Mouse (Mus musculus) neural tube, embryonic 15.5 days (tissue): ENCODE results near the gene Tgfb1i1. TPM values are rescaled to one million over a fixed set of nuclear protein-coding genes. Genes with fewer than 3 reads are reported as not detected.

Experiments
- ATAC-seq: fragments of 200-750 bp; cut with Nextera tagmentation; 2 replicates; pipeline ENCODE4 v1.8.0; 2017; ENCODE audit warnings: mild to moderate bottlenecking, moderate TSS enrichment, moderate library complexity; ENCODE audit not compliant: low FRiP score
- H3K27ac ChIP-seq: fragments of 300-500 bp; sonication (generic); replicated peaks from 2 replicates; pipeline ENCODE4 v1.5.1; 2015; ENCODE audit warnings: mild to moderate bottlenecking, inconsistent platforms
- H3K27me3 ChIP-seq: fragments of 300-500 bp; sonication (generic); replicated peaks from 2 replicates; pipeline ENCODE4 v1.6.1; 2015; ENCODE audit warnings: inconsistent platforms
- H3K36me3 ChIP-seq: fragments of 300-500 bp; sonication (generic); 2 replicates; pipeline ENCODE4 v1.6.1; 2015; ENCODE audit warnings: inconsistent platforms
- H3K4me1 ChIP-seq: fragments of 300-500 bp; sonication (generic); 2 replicates; pipeline ENCODE4 v1.6.1; 2015; ENCODE audit warnings: inconsistent platforms
- H3K4me2 ChIP-seq: fragments of 300-500 bp; sonication (generic); 2 replicates; pipeline ENCODE4 v1.6.1; 2015; ENCODE audit warnings: inconsistent platforms, mild to moderate bottlenecking, moderate library complexity
- H3K4me3 ChIP-seq: fragments of 300-500 bp; sonication (generic); replicated peaks from 2 replicates; pipeline ENCODE4 v1.5.1; 2015; ENCODE audit warnings: mild to moderate bottlenecking, inconsistent platforms
- H3K9ac ChIP-seq: fragments of 300-500 bp; sonication (generic); replicated peaks from 2 replicates; pipeline ENCODE4 v1.6.1; 2015; ENCODE audit warnings: mild to moderate bottlenecking, inconsistent platforms
- H3K9me3 ChIP-seq: fragments of 300-500 bp; sonication (generic); replicated peaks from 2 replicates; pipeline ENCODE4 v1.6.1; 2016; ENCODE audit warnings: inconsistent platforms
- WGBS: fragments of 180-500 bp; shearing (Covaris S2); methylation state at CpG from one replicate; pipeline ENCODE4 v1.1.7; 2015; ENCODE audit warnings: mixed read lengths; 5-methylcytosine and 5-hydroxymethylcytosine counted together
- polyA plus RNA-seq: library from polyadenylated mRNA; unstranded; fragments of >200 nt; fragmentation: Nextera tagmentation; extraction: Ambion mirVana; gene quantifications from 2 replicates; pipeline ENCODE4 v1.2.1, GENCODE M21; 2015

The Tgfb1i1 gene
- 28.4 and 50.2 TPM in 2 replicates for polyA plus RNA-seq

DNA sequence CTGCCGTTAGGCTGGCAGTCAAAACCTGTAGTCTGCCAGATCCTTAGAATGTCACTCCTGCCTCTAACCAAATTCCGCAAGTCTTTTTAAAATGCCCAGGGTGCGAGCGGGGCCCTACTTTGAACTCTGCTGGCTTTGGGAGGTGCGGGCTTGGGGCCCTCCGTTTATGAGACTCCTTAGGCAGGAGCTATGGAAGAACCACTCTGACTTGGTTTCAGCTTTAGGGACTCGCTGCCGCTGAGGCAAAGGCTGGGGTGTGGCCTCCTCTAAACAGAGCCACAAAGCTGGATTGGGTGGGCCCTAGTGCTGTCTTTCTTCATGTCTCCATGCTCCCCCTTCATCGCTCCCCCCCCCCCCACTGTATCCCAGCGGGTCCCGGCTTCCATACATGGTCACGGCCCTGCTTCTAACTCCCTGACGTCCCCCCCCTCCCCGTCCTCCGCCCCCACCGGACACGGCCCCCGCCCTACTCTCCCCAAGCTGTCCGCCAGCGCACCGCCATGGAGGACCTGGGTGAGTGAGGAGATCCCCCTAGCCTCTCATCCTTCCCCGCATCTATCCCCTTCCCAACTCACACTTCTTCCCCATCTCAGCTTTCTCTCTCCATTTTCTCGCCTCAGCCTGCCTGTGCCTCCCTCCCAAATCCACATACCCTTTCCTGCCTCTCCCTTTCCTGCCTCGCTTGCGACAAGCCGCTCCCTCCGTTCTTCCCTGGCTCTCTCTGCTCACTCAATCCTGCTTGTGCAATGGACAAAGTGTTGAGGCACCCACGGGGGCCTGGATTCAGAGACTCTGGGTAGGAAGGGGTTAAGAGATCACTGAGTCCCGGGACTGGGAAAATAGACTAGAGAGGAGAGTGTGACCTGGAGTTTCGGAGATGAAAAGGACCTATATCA, at the start of gene Tgfb1i1:
Gene Tgfb1i1, plus strand, starts transcription at position 317 of the 896 bp plus-strand sequence.
- H3K9me3 ChIP-seq = no peaks in the 10 kb centered on the region
- peak within 1 kb of the TSS; percentile 84 for H3K27ac ChIP-seq
- peak; percentile 62 for ATAC-seq
- no peaks in the 10 kb centered on the region for H3K27me3 ChIP-seq
- H3K9ac ChIP-seq = peak within 1 kb of the TSS; percentile 65
- peaks cover 22% of the 10 kb centered on the region for H3K4me1 ChIP-seq
- peak within 1 kb of the TSS; percentile 59 for H3K4me2 ChIP-seq
- 3% methylated on average over 28 of the region's 30 CpGs for WGBS
- H3K4me3 ChIP-seq = peak within 1 kb of the TSS; percentile 45
- peaks cover 28% of the 10 kb centered on the region for H3K36me3 ChIP-seq

DNA sequence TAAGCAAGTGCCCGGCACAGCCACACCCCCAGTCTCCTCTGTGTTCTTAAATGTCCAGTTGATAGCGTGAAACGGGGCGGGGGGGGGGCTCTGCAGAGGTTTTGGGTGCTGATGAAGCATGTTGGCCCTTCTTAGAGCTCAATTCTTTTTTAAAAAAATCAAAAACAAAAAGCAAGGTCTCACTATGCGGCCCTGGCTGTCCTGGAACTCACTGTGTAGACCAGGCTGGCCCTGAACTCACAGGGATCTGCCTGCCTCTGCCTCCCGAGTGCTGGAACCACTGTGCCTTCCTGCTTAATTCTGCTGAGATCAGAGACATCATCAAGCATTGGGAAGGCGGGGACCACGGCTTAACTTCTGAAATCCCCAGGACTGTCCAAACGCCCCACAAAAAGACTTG, 45.0 kb upstream of the Tgfb1i1 start:
- Histone ChIP-seq H3K4me2 (no peak overlapping the region), H3K27me3 (no peaks in the 10 kb centered on the region), H3K4me3 (no peak overlapping the region), H3K4me1 (no peaks in the 10 kb centered on the region), H3K9ac (no peak overlapping the region), H3K27ac (no peak overlapping the region), H3K36me3 (no peaks in the 10 kb centered on the region), H3K9me3 (no peaks in the 10 kb centered on the region)
- WGBS = 91% methylated on average over 9 of the region's 9 CpGs
- no peak for ATAC-seq

DNA sequence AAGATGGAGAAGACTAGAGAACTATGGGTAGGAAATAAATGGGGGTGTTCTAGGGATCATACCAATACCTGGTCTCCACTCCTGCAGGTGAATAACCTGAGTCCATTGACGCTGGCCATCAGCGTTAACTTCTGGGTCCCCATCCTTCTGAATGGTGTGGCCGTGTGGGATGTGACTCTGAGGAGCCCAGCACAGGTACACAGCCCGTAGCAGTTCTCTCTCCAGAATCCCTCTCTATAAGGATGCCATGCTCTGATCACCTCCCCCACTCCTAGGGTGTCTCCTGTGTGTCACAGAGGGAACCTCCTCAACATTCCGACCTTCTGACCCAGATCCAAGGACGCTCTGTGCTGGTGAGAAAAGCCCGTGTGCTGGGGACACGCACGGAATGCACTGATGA, 43.5 kb upstream of the Tgfb1i1 start:
- H3K27ac ChIP-seq = no peak overlapping the region
- H3K4me2 ChIP-seq = no peak overlapping the region
- WGBS = 77% methylated on average over 9 of the region's 9 CpGs
- H3K9me3 ChIP-seq = no peaks in the 10 kb centered on the region
- no peak for ATAC-seq
- H3K9ac ChIP-seq = no peak overlapping the region
- H3K36me3 ChIP-seq = no peaks in the 10 kb centered on the region
- H3K4me1 ChIP-seq = no peaks in the 10 kb centered on the region
- no peaks in the 10 kb centered on the region for H3K27me3 ChIP-seq
- H3K4me3 ChIP-seq = no peak overlapping the region

DNA sequence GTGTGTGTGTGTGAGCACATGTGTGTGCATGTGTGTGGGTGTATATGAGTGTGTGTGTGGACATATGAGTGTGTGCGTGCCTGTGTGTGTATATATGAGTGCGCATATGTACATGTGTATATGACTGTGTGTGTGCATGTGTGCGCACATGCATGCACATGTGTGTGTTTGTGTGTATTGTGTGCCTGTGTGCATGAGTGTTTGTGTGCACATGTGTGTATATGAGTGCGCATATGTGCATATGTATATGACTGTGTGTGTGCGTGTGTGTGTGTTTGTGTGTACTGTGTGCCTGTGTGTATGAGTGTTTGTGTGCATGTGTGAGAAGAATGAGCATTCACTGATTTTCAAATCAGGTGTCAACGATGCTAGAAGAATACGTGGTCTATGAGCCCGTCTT, 42.4 kb upstream of the Tgfb1i1 start:
- Histone ChIP-seq H3K9ac (no peak overlapping the region), H3K4me2 (no peak overlapping the region), H3K9me3 (no peaks in the 10 kb centered on the region), H3K27ac (no peak overlapping the region), H3K27me3 (no peaks in the 10 kb centered on the region), H3K4me1 (no peaks in the 10 kb centered on the region), H3K4me3 (no peak overlapping the region), H3K36me3 (no peaks in the 10 kb centered on the region)
- ATAC-seq = no peak
- 88% methylated on average over 8 of the region's 8 CpGs for WGBS

- Histone ChIP-seq H3K4me3 (no peak overlapping the region), H3K9ac (no peak overlapping the region), H3K36me3 (no peaks in the 10 kb centered on the region), H3K27ac (no peak overlapping the region), H3K4me2 (no peak overlapping the region), H3K27me3 (no peaks in the 10 kb centered on the region), H3K4me1 (no peaks in the 10 kb centered on the region), H3K9me3 (no peaks in the 10 kb centered on the region)
- no peak for ATAC-seq
- WGBS = 92% methylated on average over 18 of the region's 18 CpGs
These were observed 40.9 kb upstream of the Tgfb1i1 start for GRCm38 (mm10) chr7:128205695-128206094.

DNA sequence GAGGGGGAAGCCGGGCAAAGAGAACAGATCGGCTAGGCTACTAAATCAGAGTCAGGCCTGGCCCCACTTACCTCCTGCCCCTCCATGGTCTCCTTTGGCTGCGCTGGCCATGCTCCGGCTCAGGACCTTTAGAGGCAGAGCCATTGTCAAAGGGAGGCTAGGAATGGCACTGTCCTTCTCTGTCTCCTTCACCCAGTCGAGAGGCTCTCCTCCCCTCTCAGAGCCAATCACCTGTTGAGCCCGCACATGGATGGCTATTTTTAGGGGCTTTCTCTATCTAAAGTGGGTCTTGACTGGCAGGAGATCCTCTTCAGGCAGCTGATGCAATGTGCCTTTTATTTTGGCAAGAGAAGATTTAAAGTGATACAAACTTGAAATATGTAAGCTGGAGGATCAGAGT, 40.5 kb upstream of the Tgfb1i1 start, which contains the start of gene Cox6a2:
Gene Cox6a2, minus strand, starts transcription at position 236 of the 400 bp plus-strand sequence.
- Histone ChIP-seq H3K36me3 (no peaks in the 10 kb centered on the region), H3K9me3 (no peaks in the 10 kb centered on the region), H3K27me3 (no peaks in the 10 kb centered on the region), H3K4me1 (no peaks in the 10 kb centered on the region), H3K4me3 (no peak within 1 kb of the TSS), H3K9ac (no peak within 1 kb of the TSS), H3K27ac (no peak within 1 kb of the TSS), H3K4me2 (no peak within 1 kb of the TSS)
- 86% methylated on average over 6 of the region's 6 CpGs for WGBS
- ATAC-seq = no peak

- Histone ChIP-seq H3K27ac (no peak overlapping the region), H3K4me2 (no peak overlapping the region), H3K27me3 (no peaks in the 10 kb centered on the region), H3K36me3 (no peaks in the 10 kb centered on the region), H3K4me1 (no peaks in the 10 kb centered on the region), H3K9me3 (no peaks in the 10 kb centered on the region), H3K4me3 (no peak overlapping the region), H3K9ac (no peak overlapping the region)
- ATAC-seq = no peak
- 5% methylated on average over 4 of the region's 4 CpGs for WGBS
These were observed 38.4 kb upstream of the Tgfb1i1 start for GRCm38 (mm10) chr7:128208187-128208586.

DNA sequence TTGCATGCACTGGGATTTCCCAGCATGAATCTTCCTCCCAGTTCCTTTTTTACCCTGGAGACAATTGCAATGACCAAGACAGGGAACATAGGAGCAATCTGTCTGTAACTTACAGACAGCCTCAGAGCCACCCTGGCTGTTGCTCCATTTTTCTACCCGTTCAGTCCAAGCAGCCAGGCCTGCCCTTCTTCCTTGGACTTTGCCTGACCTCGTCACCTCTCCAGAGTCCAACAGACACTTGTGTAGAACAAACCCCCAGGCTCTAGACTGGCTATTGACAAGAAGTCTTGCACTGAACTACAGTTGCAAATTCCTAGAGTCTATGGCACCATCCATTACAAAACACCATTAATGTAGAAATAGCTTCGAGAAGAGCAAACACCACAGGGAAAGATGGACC, 36.8 kb upstream of the Tgfb1i1 start:
- Histone ChIP-seq H3K36me3 (no peaks in the 10 kb centered on the region), H3K4me3 (no peak overlapping the region), H3K27ac (no peak overlapping the region), H3K9me3 (no peaks in the 10 kb centered on the region), H3K4me1 (no peaks in the 10 kb centered on the region), H3K27me3 (no peaks in the 10 kb centered on the region), H3K4me2 (no peak overlapping the region), H3K9ac (no peak overlapping the region)
- ATAC-seq = no peak
- 68% methylated on average over 3 of the region's 3 CpGs for WGBS

GRCm38 (mm10) chr7:128219952-128220351, 26.7 kb upstream of the Tgfb1i1 start:
- WGBS = 91% methylated on average over 4 of the region's 4 CpGs
- H3K9ac ChIP-seq = no peak overlapping the region
- no peak overlapping the region for H3K4me2 ChIP-seq
- ATAC-seq = no peak
- H3K9me3 ChIP-seq = no peaks in the 10 kb centered on the region
- no peaks in the 10 kb centered on the region for H3K4me1 ChIP-seq
- no peaks in the 10 kb centered on the region for H3K36me3 ChIP-seq
- H3K27ac ChIP-seq = no peak overlapping the region
- H3K4me3 ChIP-seq = no peak overlapping the region
- H3K27me3 ChIP-seq = no peaks in the 10 kb centered on the region

GRCm38 (mm10) chr7:128220936-128221335, 25.7 kb upstream of the Tgfb1i1 start:
- WGBS = 82% methylated on average over 3 of the region's 3 CpGs
- Histone ChIP-seq H3K36me3 (no peaks in the 10 kb centered on the region), H3K9ac (no peak overlapping the region), H3K4me2 (no peak overlapping the region), H3K9me3 (no peaks in the 10 kb centered on the region), H3K4me3 (no peak overlapping the region), H3K4me1 (no peaks in the 10 kb centered on the region), H3K27ac (no peak overlapping the region), H3K27me3 (no peaks in the 10 kb centered on the region)
- no peak for ATAC-seq

DNA sequence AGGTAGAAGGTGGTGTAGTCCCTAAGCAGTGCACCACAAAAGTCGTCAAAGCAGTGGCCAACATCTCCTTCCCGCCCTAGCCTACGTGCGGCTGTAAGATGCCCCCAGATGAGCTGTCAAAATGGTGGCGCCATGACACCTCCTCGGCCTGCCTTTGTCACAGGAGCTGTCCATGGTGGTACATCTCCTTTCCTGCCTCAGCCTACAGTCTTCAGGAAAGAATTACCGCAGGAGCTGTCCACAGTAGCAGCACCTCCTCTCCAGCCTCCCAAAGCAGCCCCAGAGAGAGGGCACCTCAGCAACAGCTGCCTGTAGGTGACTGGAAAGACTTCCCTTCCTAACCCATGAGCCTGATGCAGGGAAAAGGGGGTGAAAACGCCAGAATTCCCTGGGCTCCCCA, 14.9 kb upstream of the Tgfb1i1 start:
- peaks cover 4% of the 10 kb centered on the region for H3K4me1 ChIP-seq
- WGBS = 50% methylated on average over 8 of the region's 8 CpGs
- no peaks in the 10 kb centered on the region for H3K27me3 ChIP-seq
- ATAC-seq = no peak
- H3K9ac ChIP-seq = no peak overlapping the region
- H3K9me3 ChIP-seq = no peaks in the 10 kb centered on the region
- H3K27ac ChIP-seq = no peak overlapping the region
- no peak overlapping the region for H3K4me3 ChIP-seq
- no peaks in the 10 kb centered on the region for H3K36me3 ChIP-seq
- H3K4me2 ChIP-seq = no peak overlapping the region

GRCm38 (mm10) chr7:128234796-128235195, 11.8 kb upstream of the Tgfb1i1 start:
- H3K9ac ChIP-seq = no peak overlapping the region
- WGBS = 89% methylated on average over 2 of the region's 2 CpGs
- H3K36me3 ChIP-seq = no peaks in the 10 kb centered on the region; the same call in 1 of the 2 replicates
- H3K4me3 ChIP-seq = no peak overlapping the region
- H3K9me3 ChIP-seq = no peaks in the 10 kb centered on the region
- peaks cover 21% of the 10 kb centered on the region for H3K4me1 ChIP-seq
- no peak overlapping the region for H3K4me2 ChIP-seq
- ATAC-seq = no peak
- H3K27ac ChIP-seq = no peak overlapping the region
- H3K27me3 ChIP-seq = no peaks in the 10 kb centered on the region
